Mouse (Mus musculus): ENCODE data around the gene Arl6ip5. TPM values are rescaled to one million over a fixed set of nuclear protein-coding genes. Genes with fewer than 3 reads are reported as not detected.
A peak's percentile ranks its signal among the peaks of the same experiment; 100 is the strongest.

Arl6ip5 gene
- total RNA-seq, 2 experiments from 2014 or later: 98.4 to 107 TPM

GRCm38 (mm10) chr6:97267132-97267531 is 56.6 kb downstream of the Arl6ip5 start:
- intact Hi-C loops (cut with DNase I): no loop called here
- DNase-seq: no peak

- DNase-seq: no peak
- intact Hi-C loops (cut with DNase I): no loop called here
Observed at GRCm38 (mm10) chr6:97269596-97269995, 59.1 kb downstream of the Arl6ip5 start.

- DNase-seq: no peak
- intact Hi-C loops (cut with DNase I): loop anchor here (10.0 kb wide), 1 partner anchor 732 kb away; no protein-coding TSS in a partner anchor
Observed at GRCm38 (mm10) chr6:97272349-97272748, 61.9 kb downstream of the Arl6ip5 start.

- DNase-seq: no peak
- intact Hi-C loops (cut with DNase I): loop anchor here (10.0 kb wide), 1 partner anchor 732 kb away; no protein-coding TSS in a partner anchor
Observed at GRCm38 (mm10) chr6:97273058-97273710, 62.7 kb downstream of the Arl6ip5 start.

GRCm38 (mm10) chr6:97273777-97274176 is 63.3 kb downstream of the Arl6ip5 start:
- intact Hi-C loops (cut with DNase I): loop anchor here (10.0 kb wide), 1 partner anchor 731 kb away; no protein-coding TSS in a partner anchor

GRCm38 (mm10) chr6:97275760-97276159 is 65.3 kb downstream of the Arl6ip5 start:
- DNase-seq: no peak
- intact Hi-C loops (cut with DNase I): loop anchor here (2.0 to 10.0 kb wide), 4 partner anchors 25 to 729 kb away; no protein-coding TSS in a partner anchor

More at GRCm38 (mm10) chr6:97273777-97274176, 63.3 kb downstream of the Arl6ip5 start:
- DNase-seq: no peak

GRCm38 (mm10) chr6:97276366-97276765 is 65.9 kb downstream of the Arl6ip5 start:
- DNase-seq: peak; percentile 70 to 75
- intact Hi-C loops (cut with DNase I): loop anchor here (2.0 to 10.0 kb wide), 4 partner anchors 26 to 728 kb away; no protein-coding TSS in a partner anchor

GRCm38 (mm10) chr6:97276890-97277497 is 66.5 kb downstream of the Arl6ip5 start:
- intact Hi-C loops (cut with DNase I): loop anchor here (2.0 to 10.0 kb wide), 4 partner anchors 26 to 728 kb away; no protein-coding TSS in a partner anchor
- no peak for DNase-seq

GRCm38 (mm10) chr6:97278014-97278787 is 67.7 kb downstream of the Arl6ip5 start:
- intact Hi-C loops (cut with DNase I): loop anchor here (1.0 to 10.0 kb wide), 6 partner anchors 69 to 727 kb away; no protein-coding TSS in a partner anchor
- DNase-seq: peak; percentile 88 to 89

- peak; percentile 48 to 51 for DNase-seq
- intact Hi-C loops (cut with DNase I): loop anchor here (1.0 to 10.0 kb wide), 6 partner anchors 68 to 726 kb away; no protein-coding TSS in a partner anchor
Observed at GRCm38 (mm10) chr6:97278878-97279277, 68.4 kb downstream of the Arl6ip5 start.

Other genes starting within 250 kb of the Arl6ip5 start
- gene Fam19a4, start 150.3 kb upstream of the Arl6ip5 start, total RNA-seq (2021): not detected
- 10 to 100 TPM; 18.6 to 20.9 TPM for gene Eogt, start 61.5 kb upstream of the Arl6ip5 start, total RNA-seq (2021)
- 10 to 100 TPM; 34.3 to 36.3 TPM for gene Tmf1, start 31.6 kb upstream of the Arl6ip5 start, total RNA-seq (2021)
- 10 to 100 TPM; 74.8 to 75.1 TPM for gene Uba3, start 5.0 kb upstream of the Arl6ip5 start, total RNA-seq (2021)
- gene Lmod3, start 42.1 kb downstream of the Arl6ip5 start, total RNA-seq (2021): 10 to 100 TPM; 45.8 to 66.3 TPM

All from heart, postnatal 10 days (tissue).